Mouse (Mus musculus): ENCODE results near the gene Vmn1r43. TPM values are rescaled to one million over a fixed set of nuclear protein-coding genes. Genes with fewer than 3 reads are reported as not detected.

Gene Vmn1r43
- polyA plus RNA-seq, 2 experiments, result not detected

GRCm38 (mm10) chr6:89867976-89868375 lies 8.2 kb downstream of the Vmn1r43 start:
- no peak for ATAC-seq (ENCODE audit: insufficient read depth)
- H3K27ac ChIP-seq, result no peak overlapping the region
- H3K36me3 ChIP-seq (replicated peaks; ENCODE audit: control insufficient read depth, insufficient read depth, low read depth), result no peaks in the 10 kb centered on the region
- DNase-seq (ENCODE audit: low read depth in 3 of 3, low spot score in 3 of 3), result no peak
- H3K9ac ChIP-seq (replicated peaks), result no peak overlapping the region
- H3K9me3 ChIP-seq (ENCODE audit: control insufficient read depth, low read length), result no peaks in the 10 kb centered on the region
- H3K27me3 ChIP-seq (ENCODE audit: control insufficient read depth, insufficient read depth, low read length), result no peaks in the 10 kb centered on the region
- no peak overlapping the region for H3K4me2 ChIP-seq (ENCODE audit: low read depth)
- TF ChIP-seq CTCF (IDR thresholded peaks at IDR 0.05; ENCODE audit: low read depth) (no peak), EP300 (IDR thresholded peaks at IDR 0.05; ENCODE audit: low read depth) (no peak)
- WGBS (ENCODE audit: insufficient replicate concordance), result 83% methylated on average over 2 of the region's 2 CpGs
- H3K4me1 ChIP-seq (replicated peaks; ENCODE audit: control insufficient read depth in 2 of 2, insufficient read depth in 2 of 2, low read length in 1 of 2), result no peaks in the 10 kb centered on the region
- H3K4me3 ChIP-seq (ENCODE audit: insufficient read depth in 1 of 2, low read depth in 2 of 2, low read length in 2 of 2), result no peak overlapping the region

DNA sequence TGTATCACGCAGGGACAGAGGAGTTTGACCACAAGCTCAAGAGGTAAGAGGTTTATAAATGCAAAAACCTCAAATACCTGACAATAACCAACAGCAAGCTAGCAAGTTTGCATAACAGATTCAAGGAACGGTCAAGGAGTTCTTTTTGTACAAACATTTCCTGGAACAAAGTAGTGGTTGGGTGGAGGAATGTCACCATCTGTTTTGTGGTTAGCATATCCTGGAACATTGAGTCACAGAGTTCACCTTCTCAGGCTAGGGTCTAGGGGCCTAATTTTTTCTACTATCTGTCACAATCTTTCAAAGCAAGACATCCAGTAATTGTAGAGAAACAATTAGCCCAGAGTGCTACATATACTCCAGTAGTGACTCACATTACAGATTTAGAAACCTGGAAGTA lies 8.9 kb downstream of the Vmn1r43 start:
- 55% methylated on average over 2 of the region's 2 CpGs for WGBS (ENCODE audit: insufficient replicate concordance)
- H3K27ac ChIP-seq, result no peak overlapping the region
- ATAC-seq (ENCODE audit: insufficient read depth) (no peak), DNase-seq (ENCODE audit: low read depth in 3 of 3, low spot score in 3 of 3) (no peak)
- TF ChIP-seq EP300 (IDR thresholded peaks at IDR 0.05; ENCODE audit: low read depth), result no peak
- no peak for TF ChIP-seq CTCF (IDR thresholded peaks at IDR 0.05; ENCODE audit: low read depth)
- no peaks in the 10 kb centered on the region for H3K36me3 ChIP-seq (replicated peaks; ENCODE audit: control insufficient read depth, insufficient read depth, low read depth)
- no peaks in the 10 kb centered on the region for H3K27me3 ChIP-seq (ENCODE audit: control insufficient read depth, insufficient read depth, low read length)
- H3K4me3 ChIP-seq (ENCODE audit: insufficient read depth in 1 of 2, low read depth in 2 of 2, low read length in 2 of 2), result no peak overlapping the region
- no peaks in the 10 kb centered on the region for H3K4me1 ChIP-seq (replicated peaks; ENCODE audit: control insufficient read depth in 2 of 2, insufficient read depth in 2 of 2, low read length in 1 of 2)
- no peaks in the 10 kb centered on the region for H3K9me3 ChIP-seq (ENCODE audit: control insufficient read depth, low read length)
- no peak overlapping the region for H3K9ac ChIP-seq (replicated peaks)
- no peak overlapping the region for H3K4me2 ChIP-seq (ENCODE audit: low read depth)

GRCm38 (mm10) chr6:89863792-89864191 lies 12.4 kb downstream of the Vmn1r43 start:
- Histone ChIP-seq H3K4me1 (replicated peaks; ENCODE audit: control insufficient read depth in 2 of 2, insufficient read depth in 2 of 2, low read length in 1 of 2) (no peaks in the 10 kb centered on the region), H3K27ac (no peak overlapping the region), H3K36me3 (replicated peaks; ENCODE audit: control insufficient read depth, insufficient read depth, low read depth) (no peaks in the 10 kb centered on the region), H3K4me2 (ENCODE audit: low read depth) (no peak overlapping the region), H3K27me3 (ENCODE audit: control insufficient read depth, insufficient read depth, low read length) (no peaks in the 10 kb centered on the region), H3K9me3 (ENCODE audit: control insufficient read depth, low read length) (no peaks in the 10 kb centered on the region), H3K4me3 (ENCODE audit: insufficient read depth in 1 of 2, low read depth in 2 of 2, low read length in 2 of 2) (no peak overlapping the region), H3K9ac (replicated peaks) (no peak overlapping the region)
- DNase-seq (ENCODE audit: low read depth in 3 of 3, low spot score in 3 of 3) (no peak), ATAC-seq (ENCODE audit: insufficient read depth) (no peak)
- WGBS (ENCODE audit: insufficient replicate concordance), result 37% methylated on average over 4 of the region's 4 CpGs
- TF ChIP-seq EP300 (IDR thresholded peaks at IDR 0.05; ENCODE audit: low read depth), result no peak
- TF ChIP-seq CTCF (IDR thresholded peaks at IDR 0.05; ENCODE audit: low read depth), result no peak

GRCm38 (mm10) chr6:89859839-89860238 lies 16.4 kb downstream of the Vmn1r43 start:
- Histone ChIP-seq H3K27me3 (ENCODE audit: control insufficient read depth, insufficient read depth, low read length) (no peaks in the 10 kb centered on the region), H3K9ac (replicated peaks) (no peak overlapping the region), H3K4me1 (replicated peaks; ENCODE audit: control insufficient read depth in 2 of 2, insufficient read depth in 2 of 2, low read length in 1 of 2) (no peaks in the 10 kb centered on the region), H3K4me3 (ENCODE audit: insufficient read depth in 1 of 2, low read depth in 2 of 2, low read length in 2 of 2) (no peak overlapping the region), H3K4me2 (ENCODE audit: low read depth) (no peak overlapping the region), H3K27ac (no peak overlapping the region), H3K36me3 (replicated peaks; ENCODE audit: control insufficient read depth, insufficient read depth, low read depth) (no peaks in the 10 kb centered on the region), H3K9me3 (ENCODE audit: control insufficient read depth, low read length) (no peaks in the 10 kb centered on the region)
- ATAC-seq (ENCODE audit: insufficient read depth) (no peak), DNase-seq (ENCODE audit: low read depth in 3 of 3, low spot score in 3 of 3) (no peak)
- 63% methylated on average over 2 of the region's 2 CpGs for WGBS (ENCODE audit: insufficient replicate concordance)
- TF ChIP-seq EP300 (IDR thresholded peaks at IDR 0.05; ENCODE audit: low read depth) (no peak), CTCF (IDR thresholded peaks at IDR 0.05; ENCODE audit: low read depth) (no peak)

- DNase-seq (ENCODE audit: low read depth in 3 of 3, low spot score in 3 of 3) (no peak), ATAC-seq (ENCODE audit: insufficient read depth) (no peak)
- Histone ChIP-seq H3K36me3 (replicated peaks; ENCODE audit: control insufficient read depth, insufficient read depth, low read depth) (no peaks in the 10 kb centered on the region), H3K4me2 (ENCODE audit: low read depth) (no peak overlapping the region), H3K4me1 (replicated peaks; ENCODE audit: control insufficient read depth in 2 of 2, insufficient read depth in 2 of 2, low read length in 1 of 2) (no peaks in the 10 kb centered on the region), H3K27ac (no peak overlapping the region), H3K4me3 (ENCODE audit: insufficient read depth in 1 of 2, low read depth in 2 of 2, low read length in 2 of 2) (no peak overlapping the region), H3K27me3 (ENCODE audit: control insufficient read depth, insufficient read depth, low read length) (no peaks in the 10 kb centered on the region), H3K9ac (replicated peaks) (no peak overlapping the region), H3K9me3 (ENCODE audit: control insufficient read depth, low read length) (no peaks in the 10 kb centered on the region)
- TF ChIP-seq CTCF (IDR thresholded peaks at IDR 0.05; ENCODE audit: low read depth) (no peak), EP300 (IDR thresholded peaks at IDR 0.05; ENCODE audit: low read depth) (no peak)
- 41% methylated on average over 3 of the region's 3 CpGs for WGBS (ENCODE audit: insufficient replicate concordance)
Measured at GRCm38 (mm10) chr6:89857552-89857951, 18.7 kb downstream of the Vmn1r43 start.

Other genes with a start within 250 kb of the Vmn1r43 start
- gene Txnrd3, start 232.4 kb downstream of the Vmn1r43 start, polyA plus RNA-seq (2012; rRNA removed), result 1.7 TPM in 2 replicates
- gene Txnrd3, start 232.4 kb downstream of the Vmn1r43 start, polyA plus RNA-seq (2014; fragmentation: Nextera tagmentation; extraction: Ambion mirVana), result 2.6 and 2.9 TPM in 2 replicates
- gene Vmn1r40, start 168.9 kb downstream of the Vmn1r43 start, polyA plus RNA-seq (2012; rRNA removed), result not detected in 2 replicates
- not detected in 2 replicates for gene Vmn1r40, start 168.9 kb downstream of the Vmn1r43 start, polyA plus RNA-seq (2014; fragmentation: Nextera tagmentation; extraction: Ambion mirVana)
- not detected in 2 replicates for gene Vmn1r41, start 135.6 kb downstream of the Vmn1r43 start, polyA plus RNA-seq (2012; rRNA removed)
- not detected in 2 replicates for gene Vmn1r41, start 135.6 kb downstream of the Vmn1r43 start, polyA plus RNA-seq (2014; fragmentation: Nextera tagmentation; extraction: Ambion mirVana)
- not detected in 2 replicates for gene Vmn1r42, start within 50 bp of the Vmn1r43 start, polyA plus RNA-seq (2012; rRNA removed)
- gene Vmn1r42, start within 50 bp of the Vmn1r43 start, polyA plus RNA-seq (2014; fragmentation: Nextera tagmentation; extraction: Ambion mirVana), result not detected in 2 replicates
- not detected in 2 replicates for gene Vmn1r44, start 7.2 kb upstream of the Vmn1r43 start, polyA plus RNA-seq (2012; rRNA removed)
- not detected in 2 replicates for gene Vmn1r44, start 7.2 kb upstream of the Vmn1r43 start, polyA plus RNA-seq (2014; fragmentation: Nextera tagmentation; extraction: Ambion mirVana)
- not detected in 2 replicates for gene Vmn1r45, start 64.2 kb upstream of the Vmn1r43 start, polyA plus RNA-seq (2012; rRNA removed)
- gene Vmn1r45, start 64.2 kb upstream of the Vmn1r43 start, polyA plus RNA-seq (2014; fragmentation: Nextera tagmentation; extraction: Ambion mirVana), result not detected in 2 replicates
- gene Vmn1r46, start 92.9 kb upstream of the Vmn1r43 start, polyA plus RNA-seq (2012; rRNA removed), result not detected in 2 replicates
- not detected in 2 replicates for gene Vmn1r46, start 92.9 kb upstream of the Vmn1r43 start, polyA plus RNA-seq (2014; fragmentation: Nextera tagmentation; extraction: Ambion mirVana)
- not detected in 2 replicates for gene Vmn1r47, start 139.7 kb upstream of the Vmn1r43 start, polyA plus RNA-seq (2012; rRNA removed)
- not detected in 2 replicates for gene Vmn1r47, start 139.7 kb upstream of the Vmn1r43 start, polyA plus RNA-seq (2014; fragmentation: Nextera tagmentation; extraction: Ambion mirVana)
- gene Vmn1r48, start 160.4 kb upstream of the Vmn1r43 start, polyA plus RNA-seq (2012; rRNA removed), result not detected in 2 replicates
- not detected in 2 replicates for gene Vmn1r48, start 160.4 kb upstream of the Vmn1r43 start, polyA plus RNA-seq (2014; fragmentation: Nextera tagmentation; extraction: Ambion mirVana)
- gene Vmn1r49, start 202.1 kb upstream of the Vmn1r43 start, polyA plus RNA-seq (2012; rRNA removed), result not detected in 2 replicates
- gene Vmn1r49, start 202.1 kb upstream of the Vmn1r43 start, polyA plus RNA-seq (2014; fragmentation: Nextera tagmentation; extraction: Ambion mirVana), result not detected in 2 replicates
- gene Vmn1r50, start 225.0 kb upstream of the Vmn1r43 start, polyA plus RNA-seq (2012; rRNA removed), result not detected in 2 replicates
- not detected in 2 replicates for gene Vmn1r50, start 225.0 kb upstream of the Vmn1r43 start, polyA plus RNA-seq (2014; fragmentation: Nextera tagmentation; extraction: Ambion mirVana)
- not detected in 2 replicates for gene Vmn1r51, start 246.2 kb upstream of the Vmn1r43 start, polyA plus RNA-seq (2012; rRNA removed)
- not detected in 2 replicates for gene Vmn1r51, start 246.2 kb upstream of the Vmn1r43 start, polyA plus RNA-seq (2014; fragmentation: Nextera tagmentation; extraction: Ambion mirVana)

Data from liver, embryonic 14.5 days (tissue).